In the genomic region with DNA sequence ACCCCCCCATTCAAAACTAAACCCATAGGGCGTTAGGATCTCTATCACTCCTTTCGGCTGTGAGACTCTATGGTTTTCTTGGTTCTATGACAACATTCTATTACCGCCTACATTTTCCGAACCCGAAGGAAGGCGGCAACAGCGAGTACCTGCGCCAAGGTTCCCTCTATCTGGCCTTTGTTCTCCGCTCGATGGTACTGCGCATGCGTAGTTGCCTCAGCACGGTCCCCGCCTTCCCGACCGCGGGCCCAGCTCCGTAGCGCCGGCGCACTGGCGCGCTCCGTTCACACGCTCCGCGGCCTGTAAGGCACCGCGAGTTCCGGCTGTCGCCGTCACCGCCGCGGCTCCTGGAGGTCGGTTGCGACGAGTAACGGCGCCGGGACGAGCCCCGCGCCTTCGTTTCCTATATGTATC, we compare ENCODE assay signal across 8 mouse cellular contexts. TPM values are rescaled to one million over a fixed set of nuclear protein-coding genes. Genes with fewer than 3 reads are reported as not detected.
DNase-seq lines count a peak whose midpoint lies in the region; ATAC-seq and TF ChIP-seq lines count a peak whose summit lies in the region.

Gene Ylpm1 (plus strand): TSS at position 239 of the 414 bp plus-strand sequence.

- WGBS in embryonic facial prominence, embryonic 13.5 days: under 1% methylated on average over 45 of the region's 45 CpGs
- 1% methylated on average over 45 of the region's 45 CpGs for WGBS in kidney, adult 2 months
- under 1% methylated on average over 45 of the region's 45 CpGs for WGBS in limb, embryonic 12.5 days
- under 1% methylated on average over 45 of the region's 45 CpGs for WGBS in midbrain, embryonic 15.5 days
- WGBS in spleen, adult 2 months: under 1% methylated on average over 45 of the region's 45 CpGs

- H3K36me3 ChIP-seq in embryonic facial prominence, embryonic 13.5 days: no peaks in the 10 kb centered on the region
- no peaks in the 10 kb centered on the region for H3K36me3 ChIP-seq in kidney, adult 2 months (ENCODE audit: control insufficient read depth, insufficient read depth, low read length)
- peaks cover 11% of the 10 kb centered on the region; the same call in 1 of the 2 replicates for H3K36me3 ChIP-seq in limb, embryonic 12.5 days
- no peaks in the 10 kb centered on the region for H3K36me3 ChIP-seq in midbrain, embryonic 15.5 days (replicated peaks)
- H3K36me3 ChIP-seq in spleen, adult 2 months (ENCODE audit: control insufficient read depth, insufficient read depth, low read length): no peaks in the 10 kb centered on the region; the same call in 1 of the 2 replicates

- peak within 1 kb of the TSS; percentile 81 for H3K27ac ChIP-seq in embryonic facial prominence, embryonic 13.5 days
- no peak within 1 kb of the TSS for H3K27ac ChIP-seq in kidney, adult 2 months (ENCODE audit: insufficient read depth, low read depth, low read length)
- H3K27ac ChIP-seq in limb, embryonic 12.5 days: peak within 1 kb of the TSS; percentile 88
- peak within 1 kb of the TSS; percentile 86 for H3K27ac ChIP-seq in midbrain, embryonic 15.5 days
- peak within 1 kb of the TSS; percentile 58 for H3K27ac ChIP-seq in spleen, adult 2 months (ENCODE audit: insufficient read depth, low read length)

- H3K4me3 ChIP-seq in embryonic facial prominence, embryonic 13.5 days: peak within 1 kb of the TSS; percentile 69
- peak within 1 kb of the TSS; percentile 92 for H3K4me3 ChIP-seq in kidney, adult 2 months (ENCODE audit: insufficient read depth, low read depth, low read length)
- H3K4me3 ChIP-seq in limb, embryonic 12.5 days (replicated peaks): peak within 1 kb of the TSS; percentile 94
- H3K4me3 ChIP-seq in midbrain, embryonic 15.5 days: peak within 1 kb of the TSS; percentile 90
- peak within 1 kb of the TSS; percentile 66 for H3K4me3 ChIP-seq in spleen, adult 2 months (ENCODE audit: extremely low read depth, insufficient read depth, insufficient read length)

- peak; percentile 98 for ATAC-seq in embryonic facial prominence, embryonic 13.5 days (ENCODE audit: insufficient number of reproducible peaks, insufficient read depth, low FRiP score, low TSS enrichment, low read depth)
- peak; percentile 98 for ATAC-seq in limb, embryonic 12.5 days (ENCODE audit: insufficient number of reproducible peaks, insufficient read depth, low FRiP score, low TSS enrichment, low read depth)
- ATAC-seq in midbrain, embryonic 15.5 days (replicated peaks): peak; percentile 98

- H3K9ac ChIP-seq in embryonic facial prominence, embryonic 13.5 days: peak within 1 kb of the TSS; percentile 99
- H3K9ac ChIP-seq in limb, embryonic 12.5 days (replicated peaks): peak within 1 kb of the TSS; percentile 98
- peak within 1 kb of the TSS; percentile 99 for H3K9ac ChIP-seq in midbrain, embryonic 15.5 days

- H3K4me2 ChIP-seq in embryonic facial prominence, embryonic 13.5 days: peak within 1 kb of the TSS; percentile 96
- H3K4me2 ChIP-seq in limb, embryonic 12.5 days: peak within 1 kb of the TSS; percentile 98
- H3K4me2 ChIP-seq in midbrain, embryonic 15.5 days: peak within 1 kb of the TSS; percentile 93

- peak; percentile 94 for DNase-seq in 3134 (ENCODE audit: extremely low read depth, insufficient read length, low spot score)
- peak; percentile 97 to 98 for DNase-seq in adrenal gland, postnatal 36 days
- DNase-seq in heart, adult 18-20 months: peak; percentile 97 to 98
- DNase-seq in kidney, adult 2 months: peak; percentile 99
- DNase-seq in spleen, adult 2 months (ENCODE audit: low read depth in 1 of 2, low spot score in 2 of 2): peak; percentile 93 to 97

- TF ChIP-seq POLR2A in kidney, adult 2 months (IDR thresholded peaks at IDR 0.05; ENCODE audit: low read depth, low read length): peak; percentile 89
- peak; percentile 92 for TF ChIP-seq POLR2A in spleen, adult 2 months (IDR thresholded peaks at IDR 0.05; ENCODE audit: low read depth, low read length)

- TF ChIP-seq CTCF in kidney, adult 2 months (conservative IDR thresholded peaks at IDR 0.05; ENCODE audit: insufficient read depth, insufficient read length, low read depth, low read length): peak; percentile 65
- TF ChIP-seq CTCF in spleen, adult 2 months (IDR thresholded peaks at IDR 0.05; ENCODE audit: extremely low read depth, insufficient read depth, insufficient read length, insufficient replicate concordance): peak; percentile 22; the same call in 1 of the 2 replicates

- no peaks in the 10 kb centered on the region for H3K9me3 ChIP-seq in embryonic facial prominence, embryonic 13.5 days
- H3K9me3 ChIP-seq in limb, embryonic 12.5 days: no peaks in the 10 kb centered on the region
- peaks cover 2% of the 10 kb centered on the region; the same call in 1 of the 2 replicates for H3K9me3 ChIP-seq in midbrain, embryonic 15.5 days

- H3K4me1 ChIP-seq in embryonic facial prominence, embryonic 13.5 days: peaks cover 23% of the 10 kb centered on the region
- peaks cover 12% of the 10 kb centered on the region for H3K4me1 ChIP-seq in kidney, adult 2 months (ENCODE audit: control insufficient read depth, insufficient read depth, low read length)
- H3K4me1 ChIP-seq in limb, embryonic 12.5 days (replicated peaks): peaks cover 21% of the 10 kb centered on the region
- H3K4me1 ChIP-seq in midbrain, embryonic 15.5 days: peaks cover 31% of the 10 kb centered on the region
- H3K4me1 ChIP-seq in spleen, adult 2 months (ENCODE audit: control insufficient read depth, insufficient read depth, insufficient read length): peaks cover 9% of the 10 kb centered on the region; the same call in 1 of the 2 replicates

- H3K27me3 ChIP-seq in embryonic facial prominence, embryonic 13.5 days: no peaks in the 10 kb centered on the region
- no peaks in the 10 kb centered on the region for H3K27me3 ChIP-seq in kidney, adult 2 months (replicated peaks; ENCODE audit: control insufficient read depth, insufficient read depth, low read length)
- no peaks in the 10 kb centered on the region for H3K27me3 ChIP-seq in limb, embryonic 12.5 days
- H3K27me3 ChIP-seq in midbrain, embryonic 15.5 days (replicated peaks): no peaks in the 10 kb centered on the region
- no peaks in the 10 kb centered on the region for H3K27me3 ChIP-seq in spleen, adult 2 months (ENCODE audit: control insufficient read depth, insufficient read depth, low read length)

RNA-seq across cellular contexts. Expression of gene Ylpm1, which starts in this region (rescaled TPM):
- total RNA-seq in adrenal gland, postnatal 36 days (2021): 10 to 100 TPM; 48.5 to 52.1 TPM
- polyA plus RNA-seq in embryonic facial prominence, embryonic 13.5 days (2015; fragmentation: Nextera tagmentation; extraction: Ambion mirVana): 37.5 and 45.9 TPM in 2 replicates
- total RNA-seq in heart, adult 18-20 months (2021): 10 to 100 TPM; 27.0 to 29.4 TPM
- 10.0 and 12.4 TPM in 2 replicates for polyA plus RNA-seq in kidney, adult 2 months (2012; rRNA removed)
- polyA plus RNA-seq in limb, embryonic 12.5 days (2016; fragmentation: Nextera tagmentation; extraction: Ambion mirVana): 37.4 and 40.0 TPM in 2 replicates
- 34.8 and 37.0 TPM in 2 replicates for polyA plus RNA-seq in midbrain, embryonic 15.5 days (2015; fragmentation: Nextera tagmentation; extraction: Ambion mirVana)
- polyA plus RNA-seq in spleen, adult 2 months (2012; rRNA removed): 14.2 and 15.5 TPM in 2 replicates
